Mouse (Mus musculus) erythroblast, embryonic 14.5 days (primary cell): Measurements from ENCODE around the gene Cfb.

Experiments
- GATA1 ChIP-seq: IDR thresholded peaks from 2 replicates; pipeline ENCODE4 v1.6.1; 2012; ENCODE audit warnings: low read length, inconsistent platforms, mixed read lengths
- TAL1 ChIP-seq: IDR thresholded peaks from 3 replicates; pipeline ENCODE4 v1.6.1; 2012; ENCODE audit warnings: low read length, inconsistent platforms, mixed read lengths

DNA sequence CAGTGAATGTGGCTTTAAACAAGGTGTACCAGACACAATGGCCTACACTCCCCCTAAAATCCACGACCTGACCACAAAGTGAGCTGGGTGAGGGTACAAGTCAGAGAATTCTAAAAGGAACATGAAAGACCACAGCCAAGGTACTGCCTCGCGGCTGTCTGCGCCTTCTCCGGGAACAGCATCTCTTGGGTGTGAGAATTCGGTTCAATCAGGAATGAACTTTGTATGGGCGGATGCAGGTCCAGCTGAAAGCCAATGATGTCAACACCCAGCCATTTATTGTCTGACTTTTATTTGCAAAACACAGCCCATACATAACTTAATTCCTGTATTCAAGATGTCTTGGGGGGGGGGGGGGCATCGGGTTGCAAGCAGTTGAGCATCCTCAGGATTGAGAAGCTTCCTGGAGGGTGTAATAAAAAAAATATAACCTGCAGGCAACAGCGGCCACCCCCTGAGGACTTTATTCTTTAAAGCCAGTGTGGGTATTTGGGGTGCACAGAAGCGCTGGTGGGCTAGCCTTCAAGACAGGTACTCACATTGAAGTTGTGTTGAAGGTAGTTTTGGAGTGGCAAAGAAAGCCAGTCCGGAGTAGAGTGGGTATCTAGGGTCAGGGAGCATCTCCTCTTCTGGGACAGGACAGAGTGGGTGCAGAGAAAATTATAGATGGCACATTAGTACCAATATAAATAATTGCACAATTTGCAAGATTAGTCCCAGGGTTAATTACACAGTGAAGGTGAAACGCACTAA, 30.9 kb upstream of the Cfb start:
- TF ChIP-seq GATA1 = no peak
- TF ChIP-seq TAL1 = no peak
